Mouse (Mus musculus) MEL (cell line): Measurements from ENCODE around the gene Lcn9.
"Not testable (repeated sequence)": the region's sequence is repeated elsewhere in the genome, so short reads cannot be mapped to it uniquely, and the experiment has no call there.

Source experiments
- CTCF ChIP-seq, 3 experiments: IDR thresholded peaks in 2 of 3; conservative IDR thresholded peaks in 1 of 3; 2 replicates each; pipeline ENCODE4 v1.5.1; 2011 to 2012; ENCODE audit warnings: low read length in 3 of 3, low read depth in 2 of 3, mild to moderate bottlenecking in 2 of 3, improper control_type of control experiment in 1 of 3, inconsistent platforms in 1 of 3, mixed read lengths in 1 of 3, moderate library complexity in 1 of 3; ENCODE audit not compliant: control insufficient read depth in 1 of 3, insufficient read depth in 1 of 3, poor library complexity in 1 of 3, severe bottlenecking in 1 of 3
- ELF1 ChIP-seq: IDR thresholded peaks from 2 replicates; pipeline ENCODE4 v1.6.1; 2014; ENCODE audit warnings: low read depth, mild to moderate bottlenecking, inconsistent platforms, low read length, improper control_type of control experiment, moderate library complexity
- EP300 ChIP-seq, 2 experiments: IDR thresholded peaks; 2 replicates each; pipeline ENCODE4 v1.6.1; 2011; ENCODE audit warnings: improper control_type of control experiment in 2 of 2, low read length in 2 of 2, low read depth in 1 of 2, mild to moderate bottlenecking in 1 of 2
- ETS1 ChIP-seq: IDR thresholded peaks from 2 replicates; pipeline ENCODE4 v1.6.1; 2012; ENCODE audit warnings: low read depth, mild to moderate bottlenecking, inconsistent platforms, low read length, improper control_type of control experiment, moderate library complexity
- GABPA ChIP-seq: IDR thresholded peaks from 2 replicates; pipeline ENCODE4 v1.6.1; 2012; ENCODE audit warnings: low read depth, mild to moderate bottlenecking, inconsistent platforms, low read length, improper control_type of control experiment, moderate library complexity
- HCFC1 ChIP-seq: IDR thresholded peaks from 2 replicates; pipeline ENCODE4 v1.6.1; 2012; ENCODE audit warnings: low read depth, mild to moderate bottlenecking, inconsistent platforms, low read length, improper control_type of control experiment, moderate library complexity
- MAX ChIP-seq: IDR thresholded peaks from 2 replicates; pipeline ENCODE4 v1.6.1; 2011; ENCODE audit warnings: low read length, improper control_type of control experiment
- NELFE ChIP-seq: IDR thresholded peaks from 2 replicates; pipeline ENCODE4 v1.6.1; 2011; ENCODE audit warnings: low read depth, low read length, improper control_type of control experiment
- POLR2A ChIP-seq, 2 experiments: IDR thresholded peaks; 2 replicates each; pipeline ENCODE4 v1.6.1; 2011 to 2012; ENCODE audit warnings: low read length in 2 of 2, mild to moderate bottlenecking in 2 of 2, control low read depth in 1 of 2, improper control_type of control experiment in 1 of 2, low read depth in 1 of 2, moderate library complexity in 1 of 2; ENCODE audit not compliant: control insufficient read depth in 1 of 2, insufficient read depth in 1 of 2, poor library complexity in 1 of 2
- TBP ChIP-seq: IDR thresholded peaks from 2 replicates; pipeline ENCODE4 v1.8.0; 2011; ENCODE audit warnings: low read depth, low read length, improper control_type of control experiment
- UBTF ChIP-seq: IDR thresholded peaks from 2 replicates; pipeline ENCODE4 v1.6.1; 2012; ENCODE audit warnings: low read depth, mild to moderate bottlenecking, inconsistent platforms, low read length, improper control_type of control experiment, moderate library complexity, borderline replicate concordance; ENCODE audit not compliant: insufficient read depth
- ZNF384 ChIP-seq: IDR thresholded peaks from 2 replicates; pipeline ENCODE4 v1.6.1; 2012; ENCODE audit warnings: low read depth, mild to moderate bottlenecking, inconsistent platforms, low read length, improper control_type of control experiment

DNA sequence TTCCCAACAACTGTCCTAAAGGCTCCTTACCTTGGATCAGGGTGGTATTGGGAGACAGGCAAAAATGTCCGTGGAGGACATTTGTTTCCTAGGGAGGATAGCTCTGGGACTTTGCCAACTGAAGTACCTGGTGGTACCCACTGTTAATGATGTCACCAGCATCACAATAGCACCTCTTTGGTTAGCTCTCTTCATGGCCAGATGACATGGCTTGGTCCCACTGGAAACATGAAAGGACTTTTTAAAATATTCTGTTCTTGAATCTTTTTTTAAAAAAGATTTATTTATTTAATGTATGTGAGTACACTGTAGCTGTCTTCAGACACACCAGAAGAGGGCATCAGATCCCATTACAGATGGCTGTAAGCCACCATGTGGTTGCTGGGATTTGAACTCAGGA is 7.2 kb upstream of the Lcn9 start, which contains the start of gene Glt6d1:
- not testable (repeated sequence) for TF ChIP-seq CTCF (IDR thresholded peaks at IDR 0.05 in 2 of 3, conservative IDR thresholded peaks at IDR 0.05 in 1 of 3; ENCODE audit: control insufficient read depth in 1 of 3, insufficient read depth in 1 of 3, low read depth in 2 of 3, low read length in 3 of 3, poor library complexity in 1 of 3, severe bottlenecking in 1 of 3); UBTF; POLR2A (IDR thresholded peaks at IDR 0.05; ENCODE audit: control insufficient read depth in 1 of 2, insufficient read depth in 1 of 2, low read depth in 1 of 2, low read length in 2 of 2, poor library complexity in 1 of 2); NELFE; EP300 (IDR thresholded peaks at IDR 0.05; ENCODE audit: low read depth in 1 of 2, low read length in 2 of 2); ELF1; GABPA; HCFC1; ZNF384; ETS1; TBP; MAX
